Mouse (Mus musculus) ES-Bruce4 (cell line): ENCODE measurements around the gene Unc45a.

Experiments
- CTCF ChIP-seq: IDR thresholded peaks from one replicate; pipeline ENCODE4 v1.8.1; 2011; ENCODE audit warnings: low read depth, low read length
- EP300 ChIP-seq: IDR thresholded peaks from 2 replicates; pipeline ENCODE4 v1.6.1; 2011; ENCODE audit warnings: low read depth, low read length; ENCODE audit not compliant: insufficient read depth
- POLR2A ChIP-seq: IDR thresholded peaks from one replicate; pipeline ENCODE4 v1.8.1; 2011; ENCODE audit warnings: low read length; ENCODE audit not compliant: insufficient read depth

- TF ChIP-seq CTCF (no peak), EP300 (no peak), POLR2A (no peak)
Measured at GRCm38 (mm10) chr7:80310771-80311170, 30.0 kb downstream of the Unc45a start.
